Mouse (Mus musculus) right cerebral cortex, adult 2 months (tissue): ENCODE results near the gene Trpm2.
"Not testable (repeated sequence)": the region's sequence is repeated elsewhere in the genome, so short reads cannot be mapped to it uniquely, and the experiment has no call there.

Experiments used
- DNase-seq, 2 experiments: peaks; one replicate each; pipeline ENCODE4 v3.0.0; 2021 to 2022; ENCODE audit warnings: low spot score in 2 of 2

Trpm2 gene

DNA sequence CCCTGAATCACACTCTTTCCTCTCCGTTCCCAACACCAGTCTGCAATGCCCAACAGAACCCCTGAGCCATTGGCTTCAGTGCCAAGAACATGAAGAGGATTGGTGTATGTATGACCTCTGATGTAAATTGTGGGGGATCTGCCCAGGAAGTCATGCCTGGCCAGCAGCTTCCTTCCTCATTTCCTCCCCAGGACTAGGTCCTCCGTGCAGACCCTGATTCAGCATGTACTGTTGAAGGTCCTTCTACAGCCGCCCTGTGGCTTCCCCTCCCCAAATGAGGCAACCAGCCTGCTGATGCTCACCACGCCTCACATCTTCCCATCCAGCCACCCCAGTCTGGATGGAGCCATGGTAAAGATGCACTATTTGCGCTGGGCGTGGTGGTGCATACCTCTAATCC lies at the start of gene Trpm2:
Trpm2 (minus strand) TSS at position 83 of the 400 bp plus-strand sequence.
- no peak for DNase-seq

DNA sequence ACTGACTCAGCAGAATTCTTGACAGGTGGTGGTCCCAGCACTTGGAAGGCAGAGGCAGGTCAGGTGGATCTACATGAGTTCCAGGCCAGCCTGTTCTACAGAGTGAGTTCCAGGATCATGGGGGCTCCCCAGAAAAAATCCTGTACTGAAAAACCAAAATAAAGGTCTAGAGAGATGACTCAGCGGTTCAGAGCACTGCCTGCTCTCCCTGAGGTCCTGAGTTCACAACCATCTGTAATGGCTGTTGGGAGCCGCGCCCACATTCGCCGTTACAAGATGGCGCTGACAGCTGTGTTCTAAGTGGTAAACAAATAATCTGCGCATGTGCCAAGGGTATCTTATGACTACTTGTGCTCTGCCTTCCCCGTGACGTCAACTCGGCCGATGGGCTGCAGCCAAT lies 49.6 kb upstream of the Trpm2 start:
- not testable (repeated sequence) for DNase-seq

DNA sequence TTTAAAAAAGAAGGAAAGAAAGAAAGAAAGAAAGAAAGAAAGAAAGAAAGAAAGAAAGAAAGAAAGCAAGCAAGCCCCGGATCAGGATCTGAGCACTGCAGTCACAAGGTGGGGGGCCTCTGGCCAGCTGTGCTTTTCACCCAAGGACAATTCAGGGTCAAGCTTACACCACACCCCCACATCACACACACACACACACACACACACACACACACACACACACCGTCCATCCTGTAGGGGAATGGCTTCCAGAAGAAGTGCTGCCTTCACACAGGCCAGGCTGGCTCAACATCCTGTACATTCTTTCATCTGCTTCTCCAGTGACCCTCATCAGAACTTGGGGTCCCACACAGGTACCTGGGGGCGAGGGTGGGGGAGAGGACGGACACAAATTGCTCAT lies 48.9 kb upstream of the Trpm2 start:
- no peak for DNase-seq

DNA sequence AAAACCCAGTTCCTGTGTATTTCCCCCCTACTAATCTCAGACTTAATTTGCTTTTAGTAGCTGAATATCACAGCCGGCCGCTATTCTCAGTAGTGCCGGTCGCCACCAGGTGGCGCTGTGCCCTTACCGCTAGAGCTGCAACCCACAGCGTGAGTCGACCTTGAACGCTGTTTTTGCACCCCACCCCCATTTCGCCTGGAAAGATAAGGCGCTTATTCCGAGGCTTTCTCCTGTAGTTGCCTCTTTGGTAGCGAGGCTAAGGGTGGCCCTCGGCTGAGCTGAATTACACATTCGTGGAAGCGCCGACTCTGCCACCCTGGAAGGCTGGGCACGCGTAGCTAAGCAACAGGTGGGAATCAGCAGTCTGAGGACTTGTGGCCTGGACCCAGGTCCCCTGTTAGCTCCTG lies 48.4 kb upstream of the Trpm2 start:
- DNase-seq, result peak; percentile 77 to 80

DNA sequence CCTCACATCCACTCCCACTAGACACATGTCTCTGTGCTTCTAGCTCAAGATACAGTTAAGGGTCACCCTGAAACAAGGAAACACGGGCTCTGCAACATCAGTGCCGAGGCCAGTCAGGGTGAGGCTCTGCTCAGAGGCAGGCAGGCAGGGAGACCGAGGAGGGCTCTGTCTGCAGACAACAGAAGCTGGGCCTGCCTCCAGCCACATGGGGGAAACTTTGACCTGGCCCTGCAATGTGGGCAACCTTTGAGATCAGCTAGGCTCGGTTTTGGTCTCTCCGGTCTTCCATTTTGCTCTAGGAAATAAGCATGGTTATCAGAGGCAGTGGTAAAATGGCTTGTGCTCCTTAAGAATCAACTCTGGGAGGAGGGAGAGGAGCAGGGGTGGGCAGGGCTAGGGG lies 46.0 kb upstream of the Trpm2 start:
- no peak for DNase-seq

DNA sequence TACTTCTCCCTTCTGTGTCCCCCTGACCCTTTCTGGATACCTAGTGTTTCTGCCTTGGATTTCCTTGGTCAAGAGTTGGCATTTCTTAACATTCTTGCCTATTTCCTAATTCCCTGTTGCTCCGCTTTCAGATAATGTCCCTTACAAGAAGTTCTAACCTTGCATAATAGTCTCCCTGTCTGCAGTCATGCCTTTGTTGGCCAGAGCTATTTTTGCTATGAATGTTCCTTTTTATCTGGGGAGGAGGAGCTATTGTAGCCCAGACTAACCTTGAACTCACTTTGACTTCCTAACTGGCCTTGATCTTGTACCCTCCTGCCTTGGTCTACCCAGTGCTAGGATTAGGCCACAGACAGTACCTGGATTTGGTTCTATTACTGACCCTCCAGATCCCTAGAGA lies 45.1 kb upstream of the Trpm2 start:
- DNase-seq, result no peak

DNA sequence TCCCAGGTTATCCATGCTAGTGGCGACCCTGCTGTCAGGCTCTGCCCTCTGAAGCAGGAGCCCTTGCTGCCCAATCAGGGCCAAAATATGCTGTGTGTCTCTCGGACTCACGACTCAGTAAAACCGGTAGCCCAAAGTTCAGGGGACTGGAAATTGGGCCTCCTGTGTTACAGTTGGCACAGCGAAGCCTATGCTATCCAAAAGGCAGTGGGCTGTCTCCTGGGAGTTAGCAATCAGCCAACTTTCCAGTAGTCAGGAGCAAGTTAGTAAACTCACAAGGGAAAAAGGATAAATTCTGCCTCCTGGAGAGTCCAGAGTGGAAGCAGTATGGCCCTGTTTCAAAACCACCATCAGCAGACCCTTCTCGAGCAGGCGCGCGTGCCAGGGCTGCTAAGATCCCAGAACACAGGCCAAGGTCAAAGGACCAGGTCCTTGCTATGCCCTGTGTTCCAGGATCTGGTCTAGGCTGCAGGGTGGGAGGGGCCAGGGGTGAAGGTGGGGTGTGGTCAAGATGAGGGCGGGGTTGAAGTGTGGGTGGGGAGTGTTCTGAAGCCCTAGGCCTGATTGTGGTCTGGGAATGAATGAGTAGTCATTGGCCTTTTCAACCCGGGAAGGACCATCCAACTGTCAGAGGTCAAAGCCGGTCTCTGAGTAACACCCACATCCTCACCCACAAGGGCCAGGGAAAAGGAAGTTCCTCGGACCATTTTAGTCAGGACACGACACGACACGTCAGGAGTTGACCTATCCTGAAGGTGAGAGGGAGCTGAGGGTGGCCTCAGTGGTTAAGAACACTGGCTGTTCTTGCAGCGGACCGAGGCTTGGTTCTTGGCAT lies 42.5 kb upstream of the Trpm2 start:
- no peak for DNase-seq

DNA sequence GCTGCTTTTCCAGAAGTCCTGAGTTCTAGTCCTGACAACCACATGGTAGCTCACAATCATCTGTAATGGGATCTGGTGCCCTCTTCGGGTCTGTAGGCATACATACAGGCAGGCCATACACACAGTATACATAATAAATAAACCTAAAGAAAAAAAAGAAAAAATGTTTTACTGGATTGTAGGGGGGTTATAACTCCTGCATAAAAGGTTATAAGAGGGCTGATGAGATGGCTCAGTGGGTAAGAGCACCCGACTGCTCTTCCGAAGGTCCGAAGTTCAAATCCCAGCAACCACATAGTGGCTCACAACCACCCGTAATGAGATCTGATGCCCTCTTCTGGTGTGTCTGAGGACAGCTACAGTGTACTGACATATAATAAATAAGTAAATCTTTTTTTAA lies 40.8 kb upstream of the Trpm2 start:
- DNase-seq, result not testable (repeated sequence)

DNA sequence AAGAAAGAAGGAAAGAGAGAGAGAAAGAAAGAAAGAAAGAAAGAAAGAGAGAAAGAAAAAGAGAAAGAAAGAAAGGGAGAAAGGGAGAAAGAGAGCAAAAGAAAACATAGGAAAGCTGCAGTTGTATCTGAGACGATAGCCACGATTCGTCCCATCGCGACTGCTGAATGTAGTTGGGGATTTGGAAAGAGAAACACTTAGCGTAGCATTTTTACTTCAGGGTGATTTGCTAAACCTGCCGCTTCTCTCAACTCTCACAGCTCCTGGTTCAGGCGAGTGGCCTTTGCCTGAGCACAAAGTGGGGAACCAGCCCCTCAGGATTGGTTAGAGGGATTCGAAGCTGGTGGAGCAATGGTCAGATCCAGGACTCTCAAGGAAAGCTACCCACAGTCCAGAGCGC lies 40.0 kb upstream of the Trpm2 start:
- DNase-seq, result no peak

DNA sequence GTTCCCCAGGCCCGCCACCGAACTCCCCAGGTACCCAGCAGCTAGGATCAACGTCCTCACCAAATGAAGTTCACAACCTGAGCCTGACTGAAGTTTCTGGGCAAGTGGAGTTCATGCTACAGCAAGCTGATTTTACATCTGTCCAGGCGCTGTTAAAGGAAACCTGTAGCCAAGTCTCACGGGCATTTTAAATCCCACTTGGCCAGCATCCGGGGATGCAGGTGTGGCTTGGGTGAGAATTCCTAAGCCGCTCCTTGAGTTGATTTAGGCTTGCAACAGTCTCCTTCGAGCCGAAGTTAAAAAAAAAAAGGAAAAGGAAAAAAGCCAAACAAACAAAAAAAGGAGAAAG lies 39.6 kb upstream of the Trpm2 start, which contains the start of gene Pfkl:
Pfkl (minus strand) TSS at position 139 of the 349 bp plus-strand sequence.
- DNase-seq, result no peak

DNA sequence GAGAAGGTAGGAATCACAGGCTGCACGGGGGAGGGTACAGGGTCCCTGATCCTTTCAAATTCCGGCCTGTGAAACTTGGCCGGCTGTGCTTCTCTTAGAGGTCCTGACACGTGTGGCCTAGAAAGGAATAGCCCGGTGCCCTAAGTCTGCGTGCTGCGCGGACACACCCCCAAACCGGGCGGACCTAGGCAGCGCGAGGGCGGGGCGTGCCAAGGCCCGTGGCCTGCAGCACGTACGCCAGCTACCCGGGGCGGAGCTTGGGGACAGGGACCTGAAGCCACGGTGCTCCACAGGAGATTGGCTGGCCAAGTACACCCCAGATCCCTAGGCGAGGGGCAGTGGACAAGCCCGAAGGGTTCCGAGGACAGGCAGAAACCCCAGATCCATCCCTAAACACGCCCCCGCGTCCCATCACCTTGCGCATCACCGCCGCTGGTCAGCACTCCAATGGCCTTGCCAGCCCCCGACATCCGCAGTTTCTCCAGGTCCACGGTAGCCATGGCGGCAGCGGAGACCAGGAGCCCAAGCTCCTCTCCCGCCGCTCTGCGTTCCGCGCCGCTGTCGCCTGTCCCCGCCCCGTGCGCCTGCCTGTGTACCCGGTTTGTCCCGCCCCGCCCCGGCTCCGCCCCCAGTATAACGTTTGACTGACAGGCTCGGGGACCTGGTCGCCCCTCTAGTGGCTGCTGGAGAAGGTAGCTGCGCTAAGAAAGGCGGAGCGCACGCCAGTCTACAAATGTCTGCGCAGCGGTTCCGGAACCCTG lies 39.0 kb upstream of the Trpm2 start:
- DNase-seq, result peak; percentile 91 to 92

DNA sequence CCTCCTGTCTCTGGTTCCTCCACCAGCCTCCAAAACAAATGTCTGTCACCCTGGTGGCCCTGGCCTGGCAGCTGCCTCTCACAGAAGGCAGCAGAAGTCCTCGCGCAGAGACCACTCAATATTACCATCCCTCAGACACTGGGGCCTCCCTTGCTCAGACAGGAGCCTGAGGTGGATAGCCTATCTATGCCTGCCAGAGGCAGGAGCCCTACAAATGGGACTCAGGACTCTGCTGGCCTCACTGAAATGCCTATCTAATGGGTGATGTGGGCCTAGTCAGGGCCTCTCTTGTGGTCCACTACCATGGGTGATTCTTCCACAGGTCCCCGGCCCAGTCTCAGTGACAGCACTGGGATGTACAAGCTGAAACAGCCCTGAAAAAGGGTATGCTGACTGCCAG lies 37.8 kb upstream of the Trpm2 start:
- no peak for DNase-seq

DNA sequence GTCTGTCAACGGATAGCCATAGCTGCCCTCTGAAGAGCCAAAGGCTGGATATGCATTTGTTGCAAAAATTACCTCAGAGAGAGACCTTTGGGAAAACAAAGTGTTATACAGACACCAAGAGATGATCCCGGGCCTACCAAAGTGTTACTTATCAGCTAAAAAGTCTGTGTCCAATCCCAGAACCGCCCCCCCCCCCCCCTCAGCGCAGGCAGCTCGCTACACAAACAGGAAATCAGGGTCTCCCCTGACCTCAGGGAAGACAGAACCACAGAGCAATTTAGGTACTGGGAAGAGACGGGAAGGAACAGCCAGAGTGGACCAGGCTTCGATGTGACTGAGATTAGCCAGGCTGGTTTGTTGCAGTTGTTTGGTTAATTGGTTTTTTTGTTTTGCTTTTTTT lies 36.8 kb upstream of the Trpm2 start:
- no peak for DNase-seq

DNA sequence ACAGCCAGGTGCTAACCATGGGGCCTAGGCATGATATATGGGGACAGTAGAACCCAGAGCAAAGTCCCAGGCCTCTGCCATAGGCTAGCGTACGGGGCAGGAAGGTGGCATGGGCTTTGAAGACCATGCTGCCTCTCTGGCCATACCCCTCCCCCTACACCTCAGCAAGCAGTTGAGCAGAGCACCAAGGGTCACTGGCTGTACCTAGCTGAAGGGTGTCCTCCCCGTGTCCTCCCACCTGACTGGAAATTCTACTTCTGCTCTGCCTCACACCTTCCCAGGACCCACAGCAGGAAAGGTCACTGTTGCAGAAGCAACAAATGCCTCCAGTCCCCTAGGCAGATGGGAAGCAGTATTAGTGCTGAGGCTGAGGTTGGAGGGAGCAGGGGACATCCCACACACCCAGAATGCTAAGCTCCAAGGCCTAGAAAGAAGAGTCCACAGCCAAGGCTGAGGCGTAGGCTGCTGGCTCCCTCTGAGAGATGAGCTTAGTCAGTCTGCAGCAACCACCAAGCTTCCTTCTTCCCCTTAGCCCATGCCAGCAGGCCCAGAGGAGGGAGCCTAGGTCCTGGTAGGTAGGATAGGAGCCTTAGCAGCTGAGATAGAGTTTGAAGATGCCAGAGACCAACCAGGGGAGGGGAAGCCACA lies 35.6 kb upstream of the Trpm2 start:
- no peak for DNase-seq

DNA sequence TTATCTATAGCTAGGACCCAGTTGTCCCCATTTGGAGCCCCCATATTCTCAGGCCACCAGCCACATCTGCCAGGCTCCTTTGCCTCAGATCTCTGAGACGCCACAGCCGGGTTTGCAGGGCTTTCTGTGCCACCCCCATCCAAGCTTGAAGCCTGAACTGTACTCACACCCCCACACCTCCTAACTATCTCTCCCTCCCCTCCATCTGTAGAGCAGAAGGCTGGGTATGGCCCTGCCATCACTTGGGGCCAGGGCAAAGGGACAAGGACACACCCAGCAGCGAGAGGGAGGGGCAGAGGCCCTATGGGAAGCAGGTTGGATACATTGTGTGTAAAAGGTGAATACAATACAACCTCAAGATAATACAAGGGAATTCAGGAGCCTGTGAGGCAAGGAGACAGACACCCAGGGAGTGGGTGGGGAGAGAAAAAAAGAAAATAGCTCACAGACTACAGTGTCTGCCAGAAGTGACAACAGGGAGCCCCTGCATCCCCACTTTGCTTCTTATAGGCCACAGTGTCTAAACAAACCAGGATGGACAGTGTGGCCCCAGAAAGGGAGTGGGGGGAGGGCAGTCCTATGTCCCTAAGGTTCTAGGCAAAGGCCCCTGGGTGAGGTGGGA lies 34.2 kb upstream of the Trpm2 start:
- DNase-seq, result peak; percentile 71 to 75

DNA sequence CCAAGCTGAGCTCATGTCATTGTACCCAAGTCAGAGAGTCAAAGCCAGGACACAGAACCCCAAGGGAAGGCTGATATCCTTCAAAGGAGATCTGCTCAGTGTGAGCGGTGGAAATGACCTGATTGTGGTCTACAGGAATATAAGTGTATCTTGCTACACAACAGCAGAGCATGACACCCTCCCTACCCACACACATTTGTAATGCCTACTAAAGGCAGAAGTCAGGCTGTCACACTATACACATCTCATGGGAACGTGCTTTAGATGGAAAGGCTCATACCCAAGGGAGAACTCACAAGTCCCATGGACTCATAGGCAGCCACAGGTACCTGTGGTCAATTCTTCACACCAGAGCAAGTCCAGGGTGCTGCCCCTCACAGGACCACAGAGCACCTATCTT lies 32.0 kb upstream of the Trpm2 start:
- no peak for DNase-seq

DNA sequence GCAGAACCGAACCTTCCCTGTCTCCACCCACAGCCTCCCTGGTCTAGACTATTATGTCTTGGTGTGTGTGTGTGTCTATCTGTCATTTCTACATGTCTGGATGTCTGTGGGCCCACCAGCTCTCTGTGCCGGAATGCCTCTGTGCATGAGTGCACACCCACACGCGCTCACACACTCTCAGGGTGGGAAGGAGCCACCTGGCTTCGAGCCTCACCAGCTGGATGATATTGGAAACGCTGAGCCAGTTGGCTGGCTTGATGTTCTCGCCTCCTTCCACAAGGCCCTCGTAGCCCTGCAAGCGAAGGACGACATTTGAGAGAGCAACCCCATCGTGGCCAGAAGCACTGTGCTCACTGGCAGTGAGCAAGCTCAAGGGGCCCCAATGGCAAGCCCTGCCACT lies 31.4 kb upstream of the Trpm2 start:
- DNase-seq, result peak; percentile 92

DNA sequence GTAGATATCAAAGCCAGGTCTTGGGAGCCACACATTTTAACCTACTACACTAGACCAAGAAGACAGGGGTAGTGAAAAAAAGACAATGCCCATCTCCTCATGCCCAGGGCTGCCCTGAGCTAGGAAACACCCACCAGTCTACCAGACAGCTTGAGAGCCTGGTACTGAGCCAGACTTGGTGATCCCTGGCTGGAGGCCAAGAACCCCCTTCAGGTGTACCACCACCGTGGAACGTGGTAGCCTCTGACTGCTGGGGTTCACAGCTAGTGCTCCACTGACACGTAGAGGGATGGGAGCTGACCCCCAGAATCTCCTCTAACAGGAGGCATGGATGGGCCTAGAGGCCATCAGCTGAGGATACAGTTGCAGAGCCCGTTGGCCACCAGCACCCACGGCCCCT lies 29.8 kb upstream of the Trpm2 start:
- DNase-seq, result no peak

DNA sequence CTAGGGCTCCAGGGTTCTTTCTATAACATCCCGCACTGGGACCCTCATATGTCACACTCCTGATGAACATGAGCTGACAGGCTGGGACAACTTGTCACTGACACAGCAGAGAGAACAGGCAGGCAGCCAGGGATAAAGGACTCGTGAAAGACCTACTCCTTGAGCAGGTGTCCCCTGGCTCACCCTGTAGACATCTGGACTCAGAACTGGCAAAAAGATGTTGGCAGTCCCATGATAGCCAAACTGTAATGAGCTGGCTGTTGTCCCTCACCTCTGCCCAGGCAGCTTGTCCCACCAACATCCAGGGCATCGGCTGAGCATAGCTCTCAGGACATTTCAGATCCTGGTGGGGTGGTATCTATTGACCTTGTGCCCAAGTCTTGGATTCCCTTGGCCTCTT lies 25.3 kb upstream of the Trpm2 start:
- DNase-seq, result no peak

DNA sequence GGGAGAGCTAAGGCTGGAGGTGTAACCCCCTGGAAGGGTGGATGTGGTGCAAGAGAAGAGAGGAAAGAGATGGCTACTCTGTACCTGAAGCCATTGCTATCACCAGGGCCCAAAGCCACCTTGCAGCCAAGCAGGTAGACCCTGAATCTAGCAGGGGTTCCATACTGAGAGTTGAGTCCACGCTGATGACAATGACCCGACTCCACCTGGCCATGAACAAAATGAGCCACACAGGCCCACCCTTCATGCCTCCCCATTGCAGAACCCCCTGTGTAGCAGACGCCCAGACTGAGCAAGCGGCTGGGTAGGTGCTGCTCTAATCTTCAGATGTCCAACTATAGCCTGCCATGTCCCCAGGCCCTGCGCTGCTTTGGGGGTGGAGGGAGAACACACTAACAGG lies 15.4 kb upstream of the Trpm2 start:
- no peak for DNase-seq

DNA sequence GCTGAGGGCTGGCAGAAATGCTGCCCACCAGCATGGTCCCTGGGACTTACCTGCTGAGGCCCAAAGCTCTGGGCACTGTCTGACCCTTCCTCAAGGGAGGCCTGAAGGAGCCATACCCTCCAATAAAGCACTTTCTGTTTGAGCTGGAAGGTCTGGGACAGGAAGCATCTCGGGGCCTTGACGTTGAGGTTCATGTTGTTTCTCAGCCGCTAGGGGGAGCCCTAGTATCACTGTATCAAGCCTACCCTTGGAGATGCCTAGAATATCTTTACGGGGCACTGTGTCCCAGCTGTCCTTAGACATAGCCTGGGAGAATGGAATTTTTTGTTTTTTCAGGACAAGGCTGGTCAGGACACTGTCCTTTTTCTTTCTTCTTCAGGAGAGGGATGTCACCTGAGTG lies 14.3 kb upstream of the Trpm2 start:
- DNase-seq, result peak; percentile 73 to 81
